Mouse (Mus musculus) left cerebral cortex, adult 9 months (tissue): ENCODE results near the gene Aqp7.

Experiments
- DNase-seq, 2 experiments: peaks; one replicate each; pipeline ENCODE4 v3.0.0; 2022; ENCODE audit warnings: low spot score in 2 of 2

The Aqp7 gene

DNA sequence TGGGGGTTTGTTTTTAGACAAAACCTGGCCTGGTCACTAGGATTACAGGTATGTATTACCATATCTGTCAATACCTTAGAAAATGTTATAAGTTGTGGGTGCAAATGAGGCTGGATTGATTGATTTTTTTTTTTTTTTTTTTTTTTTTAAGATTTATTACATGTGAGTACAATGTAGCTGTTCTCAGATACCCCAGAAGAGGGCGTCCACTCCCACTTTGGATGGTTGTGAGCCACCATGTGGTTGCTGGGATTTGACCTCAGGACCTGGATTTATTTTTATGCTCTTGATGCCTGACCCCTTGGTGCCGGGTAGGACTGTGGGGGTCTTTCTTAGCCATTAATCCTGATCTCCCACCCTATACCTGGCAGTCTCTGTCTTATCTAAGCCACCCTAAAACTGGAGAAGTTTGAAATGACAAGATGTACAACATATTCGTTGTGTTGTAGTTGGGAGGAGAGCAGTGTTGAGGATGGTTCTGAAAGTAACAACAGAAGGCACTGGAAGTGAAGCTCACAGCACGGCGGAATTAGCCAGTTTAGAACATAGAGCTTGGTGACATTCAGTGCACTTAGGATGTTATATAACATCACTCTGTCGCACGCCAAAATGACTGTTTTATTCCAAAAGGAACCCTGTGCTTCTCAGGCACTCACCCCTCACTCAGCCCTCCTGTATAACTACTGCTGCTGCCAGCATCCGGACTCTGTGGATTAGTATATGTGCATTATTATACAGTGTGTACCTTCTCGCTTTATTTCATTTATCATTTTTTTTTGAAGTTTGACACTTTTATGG lies 46.9 kb downstream of the Aqp7 start:
- DNase-seq: no peak

- DNase-seq: no peak
These were observed 47.7 kb downstream of the Aqp7 start for GRCm38 (mm10) chr4:41000271-41000670.

DNA sequence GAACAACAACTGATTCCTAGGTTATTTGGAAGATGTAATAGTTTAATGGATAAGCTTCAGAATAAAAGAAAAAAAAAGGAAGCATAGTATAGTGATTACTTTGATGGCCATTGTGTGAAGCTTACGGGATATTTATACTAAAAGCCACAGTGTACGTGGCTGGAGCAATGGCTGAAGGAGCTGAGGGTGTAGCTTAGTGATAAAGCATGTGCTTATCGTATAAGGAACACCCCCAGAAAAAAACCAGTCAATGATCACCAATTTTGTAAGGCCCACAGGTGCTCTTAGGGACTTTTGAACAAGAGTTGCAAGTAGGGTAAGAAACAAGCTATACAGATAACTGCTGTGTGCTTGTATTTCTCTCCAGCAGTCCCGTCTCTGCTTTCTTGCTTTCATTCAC lies 50.0 kb downstream of the Aqp7 start:
- no peak for DNase-seq

DNA sequence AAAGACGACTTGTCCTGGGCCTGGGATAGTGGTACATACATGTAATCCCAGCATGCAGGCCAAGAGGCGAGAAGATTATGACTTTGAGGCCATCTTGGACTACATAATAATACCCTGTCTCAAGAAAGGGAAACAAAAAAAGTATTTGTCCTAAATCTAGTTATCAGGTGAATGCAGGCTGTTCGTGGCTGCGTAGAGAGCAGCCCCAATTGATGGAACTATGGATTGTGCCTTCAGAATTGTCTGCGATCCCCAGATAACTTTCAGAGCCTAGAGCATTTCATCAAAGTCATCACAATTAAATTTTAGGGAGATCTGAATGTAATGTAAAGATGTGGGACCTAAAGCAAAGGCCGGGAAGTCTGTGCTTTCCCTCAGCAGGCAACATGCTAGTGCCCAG lies 51.6 kb downstream of the Aqp7 start:
- no peak for DNase-seq

DNA sequence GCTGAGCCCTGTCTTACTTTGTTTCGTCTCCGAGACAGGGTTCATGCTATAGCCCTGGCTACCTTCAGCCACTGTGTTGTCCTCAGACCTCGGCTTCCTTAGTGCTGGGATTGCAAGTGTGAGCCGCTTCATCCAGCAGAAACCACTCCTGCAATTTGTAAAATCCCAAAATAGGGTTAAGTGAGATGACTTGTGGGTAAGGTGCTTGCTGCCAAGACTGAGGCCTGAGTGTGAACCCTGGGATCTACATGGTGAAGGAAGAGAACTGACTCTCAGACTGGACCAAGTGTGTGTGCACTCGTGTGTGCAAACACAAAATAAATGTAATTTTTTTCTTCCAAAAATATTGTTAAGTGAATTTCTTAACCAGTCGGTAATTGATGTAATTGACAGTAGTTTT lies 58.3 kb downstream of the Aqp7 start:
- no peak for DNase-seq

DNA sequence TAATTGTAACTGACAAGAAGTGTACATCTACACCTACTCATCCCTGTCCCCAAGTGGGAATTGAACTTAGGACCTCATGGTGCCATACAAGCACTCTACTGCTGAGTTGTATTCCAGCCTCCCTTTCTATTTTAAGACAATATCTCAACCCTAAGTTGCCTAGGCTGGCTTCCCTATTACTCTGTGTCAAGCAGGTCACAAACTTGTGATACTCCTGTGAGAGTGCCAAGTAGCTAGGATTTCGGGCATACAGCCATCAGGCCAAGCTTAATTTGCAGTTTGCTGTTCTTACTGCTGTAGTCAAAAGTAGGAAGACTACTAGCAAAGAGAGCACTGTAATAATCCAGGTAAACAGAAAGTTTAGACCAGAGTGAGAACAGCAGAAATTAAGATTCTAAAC lies 64.3 kb downstream of the Aqp7 start:
- no peak for DNase-seq
